Mouse (Mus musculus) heart, postnatal 10 days (tissue): ENCODE measurements at regions not wholly inside any gene's neighbourhood (a gene's known extent, or its start where the extent isn't known, plus 50 kb on each side); places are given as distances from the start of the nearest gene placed in this dataset.

Source experiments
- DNase-seq, 2 experiments: peaks; one replicate each; pipeline ENCODE4 v3.0.0; 2021
- intact Hi-C: fragments of 180-260 bp; cut with DNase I; formaldehyde crosslinking; loops from one replicate; pipeline ENCODE4 v1.15.1; 2025

DNA sequence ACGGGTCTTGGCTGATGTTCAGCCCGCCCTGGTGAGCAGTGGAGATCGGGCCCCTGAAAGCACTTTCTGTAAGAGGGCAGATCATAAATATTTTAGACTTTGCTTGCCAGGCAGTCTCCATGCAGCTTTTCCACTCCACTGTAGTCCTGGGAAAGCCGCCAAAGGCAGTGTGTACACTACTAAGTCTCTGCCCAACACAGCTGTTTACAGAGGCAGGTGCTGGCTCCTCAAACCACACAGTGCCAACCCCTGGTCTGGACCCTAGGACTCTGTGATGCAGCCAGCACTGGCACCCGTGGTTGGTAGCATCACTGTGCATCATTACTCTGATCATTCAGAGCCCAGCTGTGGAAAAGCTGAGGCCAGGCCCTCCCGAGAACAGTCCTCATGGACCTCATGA is 458.4 kb downstream of the Cdh26 start:
- intact Hi-C loops = loop anchor here (5.0 kb wide), 1 partner anchor 131 kb away; no protein-coding TSS in a partner anchor
- DNase-seq = peak; percentile 25 to 40

DNA sequence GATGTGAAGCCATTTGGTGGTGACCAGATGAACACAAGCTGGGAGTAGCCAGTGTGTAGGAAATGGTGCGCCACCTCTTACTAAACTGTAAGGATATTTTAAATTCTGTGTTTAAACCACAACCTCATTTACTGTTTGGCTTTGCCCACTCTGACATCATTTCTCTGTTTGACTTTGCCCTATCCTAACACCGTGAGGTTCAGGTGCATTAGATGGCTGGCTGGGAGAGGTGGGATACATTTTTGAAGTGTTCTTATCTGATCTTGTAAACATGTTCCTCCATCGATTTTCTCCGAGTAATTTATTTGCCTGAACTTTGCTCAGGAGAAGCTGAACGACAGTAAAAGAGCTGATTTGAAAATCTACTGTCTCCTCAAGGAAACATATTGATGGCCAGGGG is 472.1 kb downstream of the Cdh26 start:
- intact Hi-C loops = no loop called here

DNA sequence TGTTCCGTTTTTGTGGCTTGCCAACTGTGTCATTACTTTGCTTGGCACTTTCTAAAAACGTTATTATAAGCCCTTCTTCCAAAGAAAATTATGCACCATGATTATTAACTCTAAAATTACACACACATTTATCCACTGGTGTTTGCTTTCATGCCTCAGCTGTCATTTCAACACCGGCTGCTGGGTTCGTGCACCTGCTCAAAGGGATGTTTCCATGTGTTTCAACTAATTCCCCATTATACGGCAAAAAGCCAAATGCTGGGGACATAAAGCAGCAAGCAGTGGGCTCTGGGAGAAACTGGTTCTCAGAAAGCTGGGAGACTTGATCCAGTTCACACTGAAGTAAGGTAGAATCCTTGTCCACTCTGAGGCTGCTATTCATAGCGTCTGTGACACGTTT is 479.0 kb downstream of the Cdh26 start:
- intact Hi-C loops = no loop called here
- DNase-seq = no peak

More for the DNA sequence above, 472.1 kb downstream of the Cdh26 start:
- no peak for DNase-seq

DNA sequence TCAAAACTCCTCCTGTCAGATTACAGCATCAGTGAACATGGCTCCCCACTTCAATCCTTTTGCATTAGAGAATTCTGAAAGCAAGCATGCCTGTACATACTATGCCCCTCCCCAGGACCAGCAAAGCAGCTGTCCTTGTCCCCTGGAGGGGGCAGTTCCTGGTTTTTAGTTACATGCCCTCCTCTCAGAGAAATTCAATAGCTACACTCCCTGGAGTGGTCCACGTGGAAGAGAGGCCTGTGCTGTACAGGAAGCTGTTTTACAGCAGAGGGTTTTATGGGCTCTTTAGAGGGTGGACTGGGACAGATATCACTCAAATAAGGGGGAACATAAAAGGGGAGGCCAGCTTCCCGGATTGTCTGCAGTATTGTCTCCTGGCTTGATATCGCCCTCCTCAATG is 481.3 kb downstream of the Cdh26 start:
- intact Hi-C loops = no loop called here
- DNase-seq = no peak

DNA sequence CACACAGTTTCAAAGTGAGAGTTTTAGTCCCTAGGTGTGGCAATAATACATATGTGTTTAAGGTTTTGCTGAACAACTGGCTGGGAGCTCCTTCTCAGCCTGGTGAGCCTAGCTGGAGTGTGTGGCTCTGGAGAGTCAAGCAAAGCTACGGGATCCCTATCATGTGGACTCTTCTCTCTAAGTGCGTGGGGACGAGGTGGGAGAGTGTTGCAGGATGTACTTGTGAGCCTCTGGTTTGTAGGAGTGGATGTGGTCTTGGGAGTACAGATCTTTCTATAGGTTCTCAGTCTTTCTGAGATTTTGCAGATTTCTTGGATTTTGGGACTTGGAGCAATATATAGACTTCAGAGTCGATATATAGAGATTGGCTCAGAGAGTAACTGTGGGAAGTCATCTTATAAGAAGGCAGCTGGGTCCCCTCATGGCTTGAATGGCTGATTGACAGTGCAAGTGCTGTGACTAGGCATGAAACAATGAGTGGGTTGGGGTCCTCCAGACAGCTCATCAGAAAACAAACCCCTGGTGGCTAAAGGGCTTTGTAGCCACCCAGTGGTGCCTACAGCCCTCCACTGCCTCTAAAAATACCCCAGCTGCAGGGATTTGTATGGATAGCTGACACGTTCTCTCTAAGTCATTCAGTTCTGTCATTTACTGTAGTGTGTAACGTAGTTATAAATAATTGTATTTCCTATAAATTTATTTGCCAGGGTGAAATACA is 486.1 kb downstream of the Cdh26 start:
- intact Hi-C loops = no loop called here
- DNase-seq = no peak

DNA sequence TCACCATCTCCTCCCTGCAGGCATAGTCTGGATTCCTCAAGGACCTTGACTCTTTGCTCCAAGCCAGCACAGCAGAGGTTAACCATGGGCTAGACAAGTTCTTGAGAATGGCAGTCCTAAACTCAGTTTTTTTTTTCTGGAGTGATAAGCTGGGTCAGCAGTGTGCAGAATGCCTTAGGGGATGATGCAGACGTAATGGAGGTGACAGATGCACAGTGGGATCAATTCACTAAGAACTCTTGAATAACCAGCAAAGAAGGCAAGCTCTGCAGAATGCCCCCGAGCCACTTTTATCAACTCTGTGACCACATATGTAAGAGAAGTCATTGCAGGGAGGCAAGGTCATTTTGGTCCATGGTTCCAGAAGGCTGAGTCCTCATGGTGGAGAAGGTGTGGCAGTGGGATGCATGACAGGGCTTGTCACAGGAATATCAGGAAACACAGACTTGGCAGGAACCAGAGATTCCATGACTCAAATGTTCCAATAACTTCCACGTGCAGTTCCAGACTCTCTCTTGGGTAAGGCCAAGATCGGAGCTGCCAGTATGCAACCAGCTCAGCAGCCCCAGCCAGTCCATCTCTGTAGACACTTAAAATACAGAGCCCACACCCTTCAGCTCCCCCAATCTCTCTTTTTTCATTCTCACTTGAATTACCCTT is 494.3 kb downstream of the Cdh26 start:
- intact Hi-C loops = no loop called here
- peak; percentile 44 to 59 for DNase-seq

DNA sequence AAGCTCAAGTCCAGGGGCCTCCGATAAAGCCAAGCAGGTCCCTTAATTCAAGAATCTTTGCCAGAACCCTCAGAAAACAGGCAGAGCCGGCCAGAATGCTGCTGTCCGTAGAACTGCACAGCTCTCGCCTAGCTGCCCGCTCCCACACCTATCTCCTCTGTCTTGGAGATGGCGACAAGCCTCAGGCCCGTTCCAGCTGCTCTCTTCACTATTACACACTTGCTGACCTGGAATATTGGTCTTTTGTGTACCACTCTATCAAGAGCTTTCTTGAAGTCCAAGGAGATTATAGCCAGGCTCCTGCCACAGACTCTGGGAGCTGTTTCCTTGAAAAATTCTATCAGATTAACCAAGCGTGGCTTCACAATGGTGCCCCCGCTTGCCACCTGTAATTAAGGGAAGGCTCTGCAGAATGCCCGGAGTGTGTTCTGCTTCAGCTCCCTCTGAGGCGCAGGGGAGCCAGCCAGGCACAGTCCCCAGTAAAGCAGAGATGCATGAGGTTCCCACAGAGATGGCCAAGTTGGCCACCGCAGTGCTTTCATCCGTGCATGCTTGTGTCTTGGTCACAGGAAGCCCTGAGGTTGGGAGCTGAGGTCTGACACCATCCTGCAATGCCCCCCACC is 496.8 kb downstream of the Cdh26 start:
- intact Hi-C loops = no loop called here
- DNase-seq = no peak

DNA sequence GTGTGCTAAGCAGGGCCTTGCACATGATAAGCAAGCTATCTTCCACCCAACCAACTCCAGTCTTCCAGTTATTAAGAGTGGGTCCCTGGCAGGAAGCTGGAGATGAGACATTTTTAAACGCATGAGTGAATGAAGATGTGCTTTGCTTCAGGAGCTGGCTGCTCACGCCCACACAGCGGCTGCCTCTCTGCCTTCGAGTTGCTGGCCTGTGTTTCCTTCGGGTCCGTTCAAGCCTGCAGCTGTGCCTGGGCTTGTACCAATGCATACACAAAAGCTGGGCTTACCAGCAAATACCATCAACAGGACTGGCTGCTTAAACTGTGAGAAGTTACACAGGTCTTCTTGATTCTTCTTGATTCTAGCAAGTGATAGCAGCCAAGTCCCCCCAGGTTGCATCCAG is 498.7 kb downstream of the Cdh26 start:
- intact Hi-C loops = no loop called here
- no peak for DNase-seq

DNA sequence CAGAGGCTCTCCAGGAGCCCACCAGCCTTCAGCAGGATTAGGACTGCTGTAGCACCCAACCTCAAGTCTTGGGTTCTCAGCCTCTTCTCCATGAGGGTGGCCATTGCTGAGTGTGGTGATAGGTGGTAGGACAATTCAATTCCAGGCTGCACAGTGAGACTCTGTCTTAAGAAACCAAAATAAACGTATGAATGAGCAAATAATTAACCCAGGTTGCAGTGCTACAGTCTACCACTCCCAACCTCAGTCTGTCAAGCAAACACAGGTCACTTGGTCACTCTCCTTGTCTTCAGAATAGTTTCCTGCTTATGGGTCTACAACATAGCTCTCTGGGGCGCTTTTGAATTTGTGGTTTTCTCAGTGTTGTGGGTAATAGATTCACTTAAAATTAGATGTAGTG is 499.8 kb downstream of the Cdh26 start:
- intact Hi-C loops = no loop called here
- no peak for DNase-seq

DNA sequence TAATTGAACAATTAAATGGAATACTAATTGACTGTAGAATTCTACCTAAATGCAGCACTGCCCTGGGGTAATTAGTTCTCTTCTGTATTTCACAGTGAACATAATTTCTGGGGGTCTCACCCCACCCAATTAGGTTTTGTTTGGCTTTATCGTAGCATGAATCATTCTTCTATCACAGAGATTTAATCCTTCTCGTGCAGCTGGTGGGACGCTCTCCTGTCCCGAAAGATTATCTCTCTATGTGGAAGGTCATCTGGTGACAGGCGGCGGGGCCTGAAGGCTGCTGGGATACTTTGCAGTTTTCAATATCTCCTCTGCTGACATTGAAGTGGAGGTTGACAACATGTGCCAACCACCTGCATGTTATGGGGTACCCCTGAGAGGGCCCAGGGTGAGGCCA is 493.8 kb upstream of the Cdh4 start:
- no peak for DNase-seq
- intact Hi-C loops = no loop called here

DNA sequence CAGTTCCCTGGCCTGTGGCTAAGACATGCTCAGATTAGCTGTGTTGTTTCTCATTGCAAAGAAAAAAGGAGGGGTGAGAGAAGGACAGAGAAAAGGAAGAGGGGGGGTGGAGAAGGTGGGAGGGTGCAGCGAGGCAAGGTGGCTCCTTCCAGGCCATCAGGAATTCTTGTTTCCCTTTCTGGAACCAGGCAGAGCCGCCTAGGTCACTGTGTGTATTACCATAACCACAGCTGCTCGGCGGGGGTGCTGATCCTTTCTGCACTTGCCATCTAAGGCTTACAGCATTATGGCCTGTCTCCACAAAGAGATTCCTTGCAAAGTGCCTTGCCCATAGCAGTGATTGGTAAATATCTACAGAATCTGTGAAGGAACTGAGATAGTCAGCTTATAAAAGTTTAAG is 493.1 kb upstream of the Cdh4 start:
- no peak for DNase-seq
- intact Hi-C loops = no loop called here

DNA sequence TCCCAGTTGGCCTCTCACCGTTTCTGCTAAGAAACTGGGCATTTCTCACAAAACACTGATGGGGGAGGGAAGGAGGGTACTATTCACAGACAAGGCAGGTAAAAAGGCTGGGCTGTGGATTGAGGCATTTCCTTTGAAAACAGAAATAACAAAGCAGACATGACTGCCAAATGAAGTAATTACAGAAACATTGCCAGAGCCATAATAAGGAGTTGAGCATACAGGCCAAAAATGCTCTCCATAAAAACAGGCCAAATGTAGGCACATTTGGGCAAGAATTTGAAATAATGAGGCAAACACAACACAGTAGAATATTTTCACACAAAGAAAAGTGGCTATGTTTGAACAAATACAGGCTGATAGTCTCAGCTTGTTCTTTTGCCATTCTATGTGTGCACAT is 491.9 kb upstream of the Cdh4 start:
- intact Hi-C loops = no loop called here
- no peak for DNase-seq

DNA sequence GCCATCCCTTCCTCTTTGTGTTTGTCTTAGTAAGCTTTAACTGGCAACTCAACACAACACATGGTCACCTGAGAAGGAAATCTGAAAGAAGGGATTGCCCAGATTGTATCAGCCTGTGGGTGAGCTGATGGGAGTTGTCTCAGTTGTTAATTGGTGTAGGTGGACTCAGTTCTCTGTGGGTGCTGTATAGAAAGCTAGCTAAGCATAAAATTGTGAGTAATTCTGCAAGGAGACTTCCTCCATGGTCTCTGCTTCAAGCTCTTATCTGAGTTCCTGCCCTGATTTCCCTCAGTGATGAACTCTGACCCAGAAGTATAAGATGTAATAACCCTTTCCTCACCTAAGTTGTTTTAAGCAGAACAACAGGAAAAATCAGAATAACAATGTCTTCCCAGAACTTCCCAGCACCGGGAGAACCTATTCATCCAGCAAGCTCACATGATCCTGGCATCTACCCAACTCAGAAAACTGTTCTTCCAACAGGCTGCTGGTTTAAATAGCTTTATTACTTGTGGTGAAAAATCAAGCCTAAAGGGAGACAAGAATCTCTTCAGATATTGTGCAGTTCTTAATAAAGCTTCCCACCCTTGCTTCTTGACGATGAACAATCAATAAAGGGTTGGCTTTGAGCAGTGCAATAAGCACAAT is 487.7 kb upstream of the Cdh4 start:
- no peak for DNase-seq
- intact Hi-C loops = no loop called here

DNA sequence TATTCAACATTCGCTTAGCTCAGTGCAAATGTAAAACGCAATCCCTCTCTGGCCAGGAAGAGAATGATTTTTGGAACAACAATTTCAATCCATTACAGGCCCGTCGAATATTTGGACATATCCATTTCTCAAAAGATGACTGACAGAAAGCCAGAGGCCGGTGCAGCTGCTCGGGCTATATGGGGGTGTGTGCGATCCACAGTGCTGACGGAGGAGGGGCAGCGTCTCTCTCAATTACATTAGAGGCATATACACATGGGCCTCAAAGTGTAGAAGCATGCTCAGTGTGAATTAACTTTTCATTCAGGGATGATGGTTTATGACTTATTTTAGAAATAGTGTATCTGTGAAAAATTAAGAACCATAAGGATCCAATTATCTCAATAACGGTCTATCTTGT is 483.4 kb upstream of the Cdh4 start:
- intact Hi-C loops = no loop called here

DNA sequence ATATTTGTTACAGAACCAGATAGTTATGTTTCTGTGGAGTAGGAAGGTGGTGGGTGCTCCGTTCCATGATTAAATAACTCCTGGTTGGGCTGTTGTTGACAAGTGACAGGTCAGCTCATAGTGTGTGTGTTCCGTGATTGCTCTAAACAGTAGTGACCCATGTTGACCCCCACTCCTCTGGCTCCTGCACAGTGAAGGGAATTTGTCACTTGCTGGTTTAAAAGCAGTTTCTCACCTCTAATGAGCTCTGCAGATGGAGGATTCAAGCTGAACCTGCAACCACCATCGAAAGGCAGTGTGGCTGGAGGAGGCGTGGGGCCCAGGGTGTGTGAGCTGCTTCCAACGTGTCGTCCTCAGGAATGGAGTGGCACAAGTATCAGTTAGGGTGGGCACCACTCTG is 482.6 kb upstream of the Cdh4 start:
- no peak for DNase-seq
- intact Hi-C loops = no loop called here

More for the DNA sequence above, 483.4 kb upstream of the Cdh4 start:
- DNase-seq = no peak

DNA sequence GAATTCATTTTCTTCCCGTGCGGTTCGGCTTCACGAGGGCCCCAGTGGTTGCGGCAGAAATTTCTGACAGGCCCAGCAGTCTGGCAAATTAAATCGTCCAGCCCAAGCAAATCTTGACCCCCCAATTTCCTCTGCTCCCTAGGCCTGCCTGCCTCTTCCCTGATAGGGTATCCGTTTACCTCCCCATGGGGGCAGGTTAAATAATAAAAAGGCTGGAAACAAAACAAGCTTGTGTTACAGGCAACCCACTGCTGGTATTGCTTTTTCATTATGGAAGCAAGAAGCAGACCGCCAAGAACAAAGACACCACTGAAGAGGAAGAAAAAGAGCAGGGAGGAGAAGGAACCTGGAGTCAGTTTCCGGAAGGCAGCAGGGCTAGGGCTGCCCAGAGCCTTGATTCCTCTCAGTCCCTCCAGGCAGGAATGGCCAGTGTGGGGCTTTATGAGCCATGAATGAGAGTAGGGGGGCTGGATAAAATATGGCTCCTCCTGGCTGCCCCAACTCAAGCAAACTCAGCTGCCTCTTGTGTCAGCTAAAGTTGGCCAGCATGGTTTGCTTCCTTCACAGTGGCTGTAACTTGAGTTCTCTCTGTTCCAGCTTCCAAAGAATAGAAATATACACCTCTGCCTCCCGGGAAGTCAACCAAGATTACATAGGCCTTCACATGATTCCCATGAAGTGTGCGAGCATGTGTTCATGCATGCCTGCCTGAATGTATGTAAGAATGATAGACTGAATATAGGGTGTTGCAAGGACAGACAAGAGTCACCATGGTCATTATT is 474.5 kb upstream of the Cdh4 start:
- intact Hi-C loops = no loop called here
- DNase-seq = no peak

DNA sequence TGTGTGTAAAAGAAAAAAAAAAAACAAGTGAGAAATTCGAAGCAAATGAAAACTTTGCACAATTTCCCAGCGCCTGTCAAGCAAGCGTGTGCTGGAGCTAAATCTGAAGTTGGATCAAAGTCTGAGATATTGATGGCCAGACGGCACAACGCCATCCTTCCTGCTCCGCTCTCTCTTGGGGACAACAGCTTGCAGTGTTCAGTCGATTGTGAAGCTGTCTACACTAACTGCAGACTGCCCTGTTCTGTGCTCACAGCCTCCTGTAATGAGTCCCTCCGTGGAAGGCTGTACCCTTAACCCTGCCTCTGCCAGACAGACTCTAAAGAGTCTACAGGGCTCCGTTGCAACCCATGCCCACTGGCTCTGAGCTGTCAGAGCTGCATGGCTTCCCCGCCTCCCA is 472.5 kb upstream of the Cdh4 start:
- intact Hi-C loops = no loop called here

DNA sequence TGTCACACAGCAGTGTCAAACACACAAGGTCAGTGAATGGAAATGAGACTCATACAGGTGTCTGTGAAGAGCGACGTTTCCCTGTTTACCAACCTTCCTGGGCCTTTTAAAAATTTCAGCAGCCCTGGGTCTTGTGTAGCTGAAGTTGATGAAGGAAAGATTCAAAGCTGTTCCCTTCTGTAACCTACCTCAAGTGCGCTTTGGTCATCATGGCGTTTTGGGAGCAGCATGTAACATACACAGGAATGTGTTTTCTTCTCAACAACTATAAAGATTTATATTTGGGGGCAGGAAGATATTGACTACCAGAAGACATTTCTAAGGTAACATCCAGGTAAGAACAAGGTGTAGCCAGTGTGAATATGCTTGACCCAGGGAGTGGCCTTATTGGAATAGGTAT is 466.9 kb upstream of the Cdh4 start:
- intact Hi-C loops = no loop called here
- no peak for DNase-seq

More for the DNA sequence above, 472.5 kb upstream of the Cdh4 start:
- no peak for DNase-seq

DNA sequence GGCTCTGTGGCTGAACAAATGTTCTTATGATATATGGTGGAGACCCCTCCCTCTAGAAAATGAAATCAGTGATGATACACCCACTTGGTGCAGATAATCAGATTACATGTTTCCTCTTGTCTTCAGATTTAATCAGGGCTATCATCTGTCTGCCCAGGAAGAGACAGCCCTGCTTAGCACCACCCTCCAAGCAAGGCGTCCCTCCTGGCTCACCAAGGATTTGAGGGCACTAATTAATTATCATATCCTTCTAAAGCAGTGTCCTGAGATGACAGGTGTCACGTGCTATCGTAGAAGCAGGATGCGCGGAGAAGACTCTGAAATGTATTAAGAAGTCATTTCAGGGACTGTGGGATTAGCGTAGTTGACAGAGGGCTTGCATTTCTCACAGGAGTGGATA is 466.2 kb upstream of the Cdh4 start:
- intact Hi-C loops = no loop called here
- no peak for DNase-seq

DNA sequence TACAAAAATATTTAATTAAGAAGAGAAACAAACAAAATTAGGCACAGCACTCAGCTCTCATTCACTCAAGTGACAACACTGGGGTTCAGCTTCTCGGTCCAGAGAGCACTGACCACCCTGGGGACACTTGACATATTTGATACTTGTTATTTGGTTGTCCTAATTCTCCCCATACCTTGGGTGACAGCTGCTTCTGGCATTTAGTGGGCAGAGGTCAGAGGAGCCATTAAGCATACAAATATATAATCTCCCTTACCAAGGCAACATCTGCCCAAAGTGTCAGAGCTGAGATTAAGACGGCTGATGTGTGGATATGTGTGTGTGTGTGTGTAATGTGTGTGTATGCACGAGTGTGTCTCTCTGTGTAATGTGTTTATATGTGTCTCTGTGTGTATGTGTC is 465.7 kb upstream of the Cdh4 start:
- intact Hi-C loops = no loop called here
- no peak for DNase-seq

DNA sequence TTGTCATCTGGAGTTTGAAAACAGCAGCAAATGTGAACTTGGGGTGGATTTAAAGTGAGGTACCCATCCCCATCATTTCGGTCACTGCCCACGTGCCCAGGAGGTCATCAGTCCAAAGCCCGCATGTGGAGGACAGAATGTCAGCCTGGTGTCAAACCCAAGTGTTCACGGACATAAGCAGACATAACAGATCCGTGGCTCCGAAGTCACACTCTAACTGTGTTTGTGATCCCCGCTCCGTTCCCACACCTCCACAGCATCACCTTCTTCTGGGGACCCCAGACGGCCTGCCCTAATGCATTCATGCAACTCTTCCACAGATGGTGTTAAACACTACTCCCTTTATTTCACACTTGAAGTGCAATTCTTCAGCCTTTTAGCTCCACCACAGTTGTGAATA is 462.8 kb upstream of the Cdh4 start:
- intact Hi-C loops = no loop called here
- DNase-seq = no peak
